Mouse (Mus musculus): Measurements from ENCODE around the gene Sh2b1. TPM values are rescaled to one million over a fixed set of nuclear protein-coding genes. Genes with fewer than 3 reads are reported as not detected.

Sh2b1 gene
- polyA plus RNA-seq, 1 experiment from 2014 or later, result 42.1 TPM

DNA sequence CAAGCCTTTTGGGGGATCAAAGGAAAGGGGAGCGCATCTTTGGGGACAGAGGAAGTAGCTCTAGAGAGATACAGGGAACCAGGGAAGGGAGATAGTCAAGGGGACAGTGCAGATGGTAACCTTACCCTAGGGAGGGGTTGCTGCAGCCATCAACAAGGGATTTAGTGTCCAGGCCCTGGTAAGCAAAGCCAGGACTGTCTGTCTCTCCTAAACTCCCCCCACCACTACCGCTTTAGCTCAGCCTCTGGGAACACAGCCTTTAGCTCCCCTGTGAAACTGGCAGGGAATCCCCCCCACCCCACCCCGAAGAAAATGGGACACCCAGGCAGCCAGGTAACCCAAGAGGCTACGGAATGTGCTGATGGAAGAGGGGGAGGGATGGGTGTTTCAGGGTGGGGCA lies 11.7 kb downstream of the Sh2b1 start:
- Histone ChIP-seq H3K9ac (ENCODE audit: low read length) (no peak overlapping the region), H3K4me2 (ENCODE audit: low read depth, low read length) (no peak overlapping the region), H3K27ac (ENCODE audit: low read length) (no peak overlapping the region), H3K4me1 (ENCODE audit: control insufficient read depth, insufficient read depth, low read length) (peaks cover 17% of the 10 kb centered on the region), H3K36me3 (ENCODE audit: control insufficient read depth, insufficient read depth, low read length) (peaks cover 12% of the 10 kb centered on the region; the same call in 1 of the 2 replicates), H3K27me3 (ENCODE audit: control insufficient read depth, insufficient read depth, low read length) (no peaks in the 10 kb centered on the region), H3K9me3 (replicated peaks; ENCODE audit: control insufficient read depth, low read length) (no peaks in the 10 kb centered on the region), H3K4me3 (replicated peaks; ENCODE audit: low read length) (no peak overlapping the region)
- WGBS, result 57% methylated on average over 4 of the region's 4 CpGs
- no peak for ATAC-seq (ENCODE audit: insufficient read depth, low FRiP score)

DNA sequence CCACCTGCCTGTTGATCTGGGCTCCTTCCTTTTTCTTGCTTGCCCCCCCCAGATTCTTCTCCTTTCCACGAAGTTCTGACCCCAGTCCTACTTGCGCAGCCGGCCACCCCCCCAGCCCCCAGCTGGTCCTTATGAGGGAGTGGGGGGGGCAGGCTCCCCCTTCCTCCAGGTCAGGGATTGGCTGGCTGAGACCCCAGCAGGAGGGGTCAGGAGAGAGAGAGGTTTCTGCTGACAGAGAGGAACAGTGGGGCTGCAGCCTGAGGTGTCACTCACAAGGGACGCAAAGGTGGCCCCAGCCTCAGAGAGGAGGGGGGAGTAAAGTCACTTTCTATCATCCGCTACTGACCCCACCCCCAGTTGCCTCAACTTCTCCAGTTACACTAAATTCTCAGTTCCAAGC lies 12.2 kb downstream of the Sh2b1 start, which contains the start of gene Atp2a1:
TSS of gene Atp2a1 (minus strand) at position 105 of the 400 bp plus-strand sequence.
- no peak within 1 kb of the TSS for H3K4me2 ChIP-seq (ENCODE audit: low read depth, low read length)
- no peaks in the 10 kb centered on the region for H3K27me3 ChIP-seq (ENCODE audit: control insufficient read depth, insufficient read depth, low read length)
- no peak within 1 kb of the TSS for H3K27ac ChIP-seq (ENCODE audit: low read length)
- no peak within 1 kb of the TSS for H3K4me3 ChIP-seq (replicated peaks; ENCODE audit: low read length)
- peaks cover 17% of the 10 kb centered on the region for H3K4me1 ChIP-seq (ENCODE audit: control insufficient read depth, insufficient read depth, low read length)
- no peak for ATAC-seq (ENCODE audit: insufficient read depth, low FRiP score)
- no peaks in the 10 kb centered on the region for H3K9me3 ChIP-seq (replicated peaks; ENCODE audit: control insufficient read depth, low read length)
- 52% methylated on average over 5 of the region's 5 CpGs for WGBS
- H3K36me3 ChIP-seq (ENCODE audit: control insufficient read depth, insufficient read depth, low read length), result 0 out of 2 replicates have a peak, but pooled peaks cover 7% of the 10 kb centered on the region
- H3K9ac ChIP-seq (ENCODE audit: low read length), result peak within 1 kb of the TSS; percentile 31; the same call in 1 of the 2 replicates

DNA sequence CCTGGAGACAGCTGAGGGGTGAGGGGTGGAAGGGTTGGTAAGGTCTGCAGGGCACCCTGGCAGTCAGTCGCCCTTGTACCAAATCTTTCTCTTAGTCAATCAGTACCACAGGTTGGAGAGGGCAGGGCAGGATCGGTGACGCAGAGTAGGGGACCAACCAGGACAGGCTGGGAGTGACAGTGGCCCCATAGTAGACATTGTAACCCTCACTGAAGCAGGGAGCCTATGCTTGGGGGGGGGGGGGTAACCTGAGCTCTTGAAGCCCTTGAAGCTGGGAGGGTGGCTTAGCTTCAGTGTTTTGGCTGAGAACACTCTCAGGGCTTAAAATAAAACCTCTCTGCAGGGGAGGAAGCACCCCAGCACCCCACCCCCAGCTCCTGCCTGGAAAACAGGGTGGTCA lies 13.6 kb downstream of the Sh2b1 start:
- 61% methylated on average over 3 of the region's 3 CpGs for WGBS

DNA sequence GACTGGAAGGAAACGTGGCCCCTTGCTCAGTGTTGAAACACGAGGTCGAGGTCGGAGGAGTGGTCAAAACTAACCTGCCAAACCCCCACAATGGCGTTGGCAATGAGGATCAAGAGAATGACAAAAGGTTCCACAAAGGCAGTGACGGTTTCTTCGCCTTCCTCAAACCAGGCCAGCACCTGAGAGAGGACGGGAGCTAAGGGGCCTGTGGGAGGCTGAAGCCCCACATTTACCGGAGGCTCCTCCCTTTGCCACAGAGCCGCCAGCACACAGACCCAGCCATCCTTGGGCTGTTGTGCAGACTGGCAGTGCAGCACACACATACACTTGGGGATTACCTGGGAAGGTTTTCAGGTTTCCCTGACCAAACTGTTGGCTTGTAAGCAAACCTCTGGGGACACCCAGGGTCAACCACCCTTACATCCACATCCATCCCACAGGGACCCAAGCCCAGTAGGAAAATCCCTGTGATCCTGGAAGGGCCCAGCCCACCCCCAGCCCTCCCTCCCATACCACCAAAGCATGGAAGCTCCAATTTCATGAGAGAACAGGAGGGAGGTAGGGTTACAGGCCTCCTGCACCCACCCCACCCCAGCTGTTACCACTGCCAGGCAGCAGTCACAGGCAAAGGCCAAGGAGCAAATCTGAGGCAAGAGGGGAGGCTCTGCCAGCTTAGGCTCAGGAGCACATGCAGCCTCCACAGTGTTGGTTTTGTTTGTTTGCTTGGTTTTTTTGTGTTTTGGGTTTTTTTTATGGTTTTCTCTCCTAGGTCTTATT lies 14.4 kb downstream of the Sh2b1 start:
- Histone ChIP-seq H3K27me3 (ENCODE audit: control insufficient read depth, insufficient read depth, low read length) (no peaks in the 10 kb centered on the region), H3K36me3 (ENCODE audit: control insufficient read depth, insufficient read depth, low read length) (no peaks in the 10 kb centered on the region), H3K9me3 (replicated peaks; ENCODE audit: control insufficient read depth, low read length) (no peaks in the 10 kb centered on the region), H3K4me1 (ENCODE audit: control insufficient read depth, insufficient read depth, low read length) (peaks cover 17% of the 10 kb centered on the region), H3K4me3 (replicated peaks; ENCODE audit: low read length) (no peak overlapping the region), H3K4me2 (ENCODE audit: low read depth, low read length) (no peak overlapping the region), H3K9ac (ENCODE audit: low read length) (no peak overlapping the region), H3K27ac (ENCODE audit: low read length) (no peak overlapping the region)
- WGBS, result 41% methylated on average over 10 of the region's 10 CpGs
- ATAC-seq (ENCODE audit: insufficient read depth, low FRiP score), result no peak

More for the DNA sequence above, 13.6 kb downstream of the Sh2b1 start:
- H3K4me1 ChIP-seq (ENCODE audit: control insufficient read depth, insufficient read depth, low read length), result peaks cover 17% of the 10 kb centered on the region
- no peaks in the 10 kb centered on the region for H3K36me3 ChIP-seq (ENCODE audit: control insufficient read depth, insufficient read depth, low read length)
- H3K9me3 ChIP-seq (replicated peaks; ENCODE audit: control insufficient read depth, low read length), result no peaks in the 10 kb centered on the region
- H3K9ac ChIP-seq (ENCODE audit: low read length), result no peak overlapping the region
- no peak for ATAC-seq (ENCODE audit: insufficient read depth, low FRiP score)
- no peak overlapping the region for H3K4me3 ChIP-seq (replicated peaks; ENCODE audit: low read length)
- no peak overlapping the region for H3K4me2 ChIP-seq (ENCODE audit: low read depth, low read length)
- no peak overlapping the region for H3K27ac ChIP-seq (ENCODE audit: low read length)
- no peaks in the 10 kb centered on the region for H3K27me3 ChIP-seq (ENCODE audit: control insufficient read depth, insufficient read depth, low read length)

DNA sequence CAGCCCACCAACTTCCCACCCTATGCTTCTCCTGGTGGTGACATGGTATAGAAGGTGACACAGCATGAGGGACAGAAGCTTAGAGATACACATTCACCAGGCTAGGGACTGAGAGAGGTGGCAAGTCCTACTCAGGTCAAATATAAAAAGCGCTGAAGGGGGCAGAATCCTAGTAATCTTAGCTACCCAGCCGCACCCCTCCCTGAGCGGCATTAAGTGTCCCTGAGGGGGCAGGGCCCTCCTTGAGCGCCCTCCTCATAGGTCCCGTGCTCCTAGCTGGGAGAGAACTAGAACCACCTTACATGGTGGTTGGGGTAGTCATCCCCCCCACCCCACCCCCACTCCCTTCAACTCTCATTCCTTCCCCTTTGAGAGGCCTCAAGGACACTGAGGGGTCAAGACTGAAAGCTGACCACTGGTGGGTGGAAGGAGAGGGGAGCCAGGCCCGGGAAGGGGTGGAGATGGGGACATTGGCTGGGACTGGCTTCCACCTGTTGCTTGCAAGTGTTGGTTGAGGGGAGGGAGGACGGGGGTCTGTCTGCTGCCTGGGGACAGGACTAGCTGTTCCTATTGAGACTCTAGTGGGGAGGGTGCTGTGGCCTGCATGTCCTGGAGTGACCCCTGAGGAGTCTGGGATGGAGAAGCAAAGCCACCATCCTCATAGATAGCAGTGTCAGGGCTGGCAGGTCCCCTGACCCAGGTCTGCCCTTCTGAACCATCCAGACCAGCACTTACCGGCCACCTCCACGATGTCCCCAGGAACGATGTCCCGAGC lies 16.2 kb downstream of the Sh2b1 start:
- Histone ChIP-seq H3K4me3 (replicated peaks; ENCODE audit: low read length) (no peak overlapping the region), H3K4me2 (ENCODE audit: low read depth, low read length) (no peak overlapping the region), H3K4me1 (ENCODE audit: control insufficient read depth, insufficient read depth, low read length) (peaks cover 5% of the 10 kb centered on the region; the same call in 1 of the 2 replicates), H3K9ac (ENCODE audit: low read length) (no peak overlapping the region), H3K9me3 (replicated peaks; ENCODE audit: control insufficient read depth, low read length) (no peaks in the 10 kb centered on the region), H3K27me3 (ENCODE audit: control insufficient read depth, insufficient read depth, low read length) (no peaks in the 10 kb centered on the region), H3K27ac (ENCODE audit: low read length) (no peak overlapping the region), H3K36me3 (ENCODE audit: control insufficient read depth, insufficient read depth, low read length) (no peaks in the 10 kb centered on the region)
- WGBS, result 77% methylated on average over 11 of the region's 11 CpGs
- ATAC-seq (ENCODE audit: insufficient read depth, low FRiP score), result no peak

DNA sequence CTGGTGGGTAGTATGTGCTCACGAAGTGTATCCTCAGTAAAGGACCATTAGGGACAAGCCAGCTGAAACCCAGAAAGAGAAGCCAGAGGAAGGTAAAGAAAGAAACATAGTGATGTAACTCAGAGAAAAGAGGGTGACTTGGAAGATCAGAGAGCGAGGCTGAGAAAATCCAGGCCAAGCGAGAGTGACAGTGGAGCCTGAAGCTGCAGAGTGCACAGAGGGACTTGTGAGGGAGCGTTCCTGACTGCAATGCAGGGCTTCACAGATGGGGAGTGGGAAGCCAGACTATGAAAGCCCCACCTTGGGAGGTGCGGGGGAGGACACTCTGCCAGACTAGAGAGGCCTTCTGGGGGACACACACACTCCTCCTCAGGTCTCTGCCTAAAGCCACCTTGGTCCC lies 17.0 kb downstream of the Sh2b1 start:
- WGBS, result 76% methylated on average over 5 of the region's 5 CpGs

DNA sequence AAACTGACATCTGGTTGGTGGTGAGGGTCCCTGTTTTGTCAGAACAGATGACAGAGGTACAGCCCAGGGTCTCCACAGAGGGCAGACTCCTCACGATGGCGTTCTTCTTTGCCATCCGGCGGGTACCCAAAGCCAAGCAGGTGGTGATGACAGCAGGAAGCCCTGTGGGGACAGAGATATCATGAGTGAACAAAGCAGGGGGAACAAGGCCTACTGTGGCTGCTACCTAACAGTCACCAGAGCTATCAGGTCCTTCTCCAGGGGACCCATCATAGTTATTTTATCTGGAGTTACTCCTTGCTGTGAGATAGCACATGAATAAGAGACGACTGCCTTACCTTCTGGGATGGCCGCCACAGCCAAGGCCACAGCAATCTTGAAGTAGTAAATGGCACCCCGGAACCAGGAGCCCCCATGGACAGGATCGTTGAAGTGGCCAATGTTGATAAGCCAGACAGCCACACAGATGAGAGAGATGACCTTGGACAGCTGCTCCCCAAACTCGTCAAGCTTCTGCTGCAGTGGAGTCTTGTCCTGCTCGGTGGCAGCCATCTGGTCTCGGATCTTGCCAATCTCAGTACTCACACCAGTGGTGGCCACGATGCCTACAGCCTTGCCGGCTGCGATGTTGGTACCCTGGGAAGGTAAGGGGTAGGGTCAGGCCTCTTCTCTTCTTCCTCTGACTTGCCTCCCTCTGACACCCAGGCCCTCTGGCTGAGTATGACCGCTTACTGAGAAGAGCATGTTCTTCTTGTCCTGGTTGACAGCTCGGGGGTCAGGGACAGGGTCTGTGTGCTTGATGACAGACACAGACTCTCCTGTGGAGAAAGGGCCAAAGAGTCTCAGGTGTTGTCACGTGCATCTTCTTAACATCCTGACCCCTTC lies 18.6 kb downstream of the Sh2b1 start:
- Histone ChIP-seq H3K9ac (ENCODE audit: low read length) (no peak overlapping the region), H3K4me2 (ENCODE audit: low read depth, low read length) (no peak overlapping the region), H3K4me3 (replicated peaks; ENCODE audit: low read length) (no peak overlapping the region), H3K36me3 (ENCODE audit: control insufficient read depth, insufficient read depth, low read length) (no peaks in the 10 kb centered on the region), H3K4me1 (ENCODE audit: control insufficient read depth, insufficient read depth, low read length) (no peaks in the 10 kb centered on the region), H3K9me3 (replicated peaks; ENCODE audit: control insufficient read depth, low read length) (no peaks in the 10 kb centered on the region), H3K27ac (ENCODE audit: low read length) (no peak overlapping the region), H3K27me3 (ENCODE audit: control insufficient read depth, insufficient read depth, low read length) (no peaks in the 10 kb centered on the region)
- 86% methylated on average over 17 of the region's 17 CpGs for WGBS
- no peak for ATAC-seq (ENCODE audit: insufficient read depth, low FRiP score)

More for the DNA sequence above, 17.0 kb downstream of the Sh2b1 start:
- Histone ChIP-seq H3K9me3 (replicated peaks; ENCODE audit: control insufficient read depth, low read length) (no peaks in the 10 kb centered on the region), H3K4me3 (replicated peaks; ENCODE audit: low read length) (no peak overlapping the region), H3K36me3 (ENCODE audit: control insufficient read depth, insufficient read depth, low read length) (no peaks in the 10 kb centered on the region), H3K27ac (ENCODE audit: low read length) (no peak overlapping the region), H3K4me2 (ENCODE audit: low read depth, low read length) (no peak overlapping the region), H3K4me1 (ENCODE audit: control insufficient read depth, insufficient read depth, low read length) (no peaks in the 10 kb centered on the region), H3K27me3 (ENCODE audit: control insufficient read depth, insufficient read depth, low read length) (no peaks in the 10 kb centered on the region), H3K9ac (ENCODE audit: low read length) (no peak overlapping the region)
- no peak for ATAC-seq (ENCODE audit: insufficient read depth, low FRiP score)

DNA sequence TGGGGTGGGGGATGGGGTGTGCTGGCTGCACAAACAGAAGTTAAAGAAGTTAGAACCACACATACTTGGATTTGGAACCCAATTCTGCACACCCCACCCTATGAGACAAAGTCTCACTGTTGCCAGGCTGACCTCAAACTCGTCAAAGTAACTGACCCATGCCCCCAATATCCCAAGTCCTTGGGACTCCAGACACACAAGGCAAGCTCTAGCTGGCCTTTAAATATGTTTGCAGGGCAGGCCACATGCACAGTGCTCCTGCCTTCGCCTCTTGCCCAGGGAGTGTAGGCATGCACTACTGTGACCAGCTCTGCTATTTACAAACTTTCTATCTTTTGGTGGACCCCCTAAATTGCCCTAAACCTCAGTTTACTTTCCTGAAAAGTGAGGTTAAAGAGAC lies 20.0 kb downstream of the Sh2b1 start:
- WGBS, result 79% methylated on average over 2 of the region's 2 CpGs

More for the DNA sequence above, 20.0 kb downstream of the Sh2b1 start:
- H3K9me3 ChIP-seq (replicated peaks; ENCODE audit: control insufficient read depth, low read length), result no peaks in the 10 kb centered on the region
- H3K36me3 ChIP-seq (ENCODE audit: control insufficient read depth, insufficient read depth, low read length), result no peaks in the 10 kb centered on the region
- no peak overlapping the region for H3K27ac ChIP-seq (ENCODE audit: low read length)
- H3K27me3 ChIP-seq (ENCODE audit: control insufficient read depth, insufficient read depth, low read length), result no peaks in the 10 kb centered on the region
- no peaks in the 10 kb centered on the region for H3K4me1 ChIP-seq (ENCODE audit: control insufficient read depth, insufficient read depth, low read length)
- H3K4me3 ChIP-seq (replicated peaks; ENCODE audit: low read length), result no peak overlapping the region
- H3K9ac ChIP-seq (ENCODE audit: low read length), result no peak overlapping the region
- H3K4me2 ChIP-seq (ENCODE audit: low read depth, low read length), result no peak overlapping the region
- ATAC-seq (ENCODE audit: insufficient read depth, low FRiP score), result no peak

Measured in stomach, embryonic 16.5 days (tissue).